Mouse (Mus musculus): Measurements from ENCODE around the gene Samd4. TPM values are rescaled to one million over a fixed set of nuclear protein-coding genes. Genes with fewer than 3 reads are reported as not detected.

The Samd4 gene
- 10 to 100 TPM; 57.1 to 57.9 TPM for total RNA-seq (2021)

DNA sequence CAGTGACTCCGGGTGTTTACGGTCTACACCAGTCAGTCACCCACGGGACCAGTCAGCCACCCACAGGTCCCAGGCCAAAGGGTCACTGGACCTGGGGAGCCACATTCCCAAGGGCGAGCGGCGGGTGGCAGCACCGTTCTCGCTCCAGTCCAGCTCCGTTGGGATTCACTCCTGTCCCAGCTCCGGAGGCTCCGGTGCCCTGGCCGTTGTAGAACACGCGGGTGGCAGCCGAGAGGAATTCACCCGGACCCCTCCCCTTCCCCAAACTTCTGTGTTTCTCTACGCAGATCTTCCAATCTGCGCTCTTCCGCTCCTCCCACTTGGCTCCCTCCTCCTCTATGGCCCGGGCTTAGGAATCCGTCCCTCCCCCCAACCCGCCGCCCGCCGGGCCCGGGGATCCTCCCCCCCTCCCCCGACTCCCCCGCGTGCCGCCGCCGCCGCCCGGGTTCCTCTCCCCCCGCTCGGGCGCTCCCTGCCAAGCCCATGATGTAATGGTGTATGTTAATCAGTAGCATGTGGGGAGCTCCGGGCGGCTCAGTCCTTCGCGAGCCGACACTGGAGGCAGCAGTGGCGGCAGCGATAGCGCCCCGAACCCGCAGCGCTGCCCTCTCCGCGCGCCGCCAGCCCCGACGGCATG is at the start of gene Samd4:
Samd4 (plus strand) TSS at position 424 of the 637 bp plus-strand sequence.
- peak; percentile 82 for DNase-seq (ENCODE audit: low spot score)

DNA sequence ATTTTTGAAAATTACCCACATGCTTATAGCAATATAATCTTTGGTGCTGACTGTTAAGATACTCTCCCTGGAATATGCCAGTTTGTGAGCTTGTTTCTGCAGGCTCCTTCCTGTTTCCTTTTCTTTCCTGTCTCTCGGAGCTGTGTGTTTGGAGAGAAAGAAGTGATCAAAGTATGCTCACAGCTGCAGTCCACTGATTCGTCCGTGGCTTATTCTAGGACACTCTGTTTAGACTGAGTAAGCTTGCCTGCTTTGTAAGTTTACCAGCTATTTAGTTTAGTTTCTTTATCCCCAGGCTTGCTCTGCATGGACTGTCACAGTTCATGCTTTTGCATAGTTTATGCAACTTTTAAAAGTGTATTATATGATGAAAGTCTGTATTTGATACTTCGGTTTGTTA is 43.3 kb upstream of the Samd4 start:
- intact Hi-C loops (cut with DNase I), result no loop called here
- DNase-seq (ENCODE audit: low spot score), result no peak

More for the DNA sequence above, at the start of gene Samd4:
- intact Hi-C loops (cut with DNase I), result loop anchor here (2.0 to 10.0 kb wide), 6 partner anchors 60 to 512 kb away; partner anchors contain the start of genes Gch1 and Gmfb

- DNase-seq (ENCODE audit: low spot score), result no peak
- intact Hi-C loops (cut with DNase I), result no loop called here
Observed at GRCm38 (mm10) chr14:46845706-46846105, 36.9 kb upstream of the Samd4 start.

- intact Hi-C loops (cut with DNase I), result no loop called here
- DNase-seq (ENCODE audit: low spot score), result no peak
Observed at GRCm38 (mm10) chr14:46848063-46848590, 34.5 kb upstream of the Samd4 start.

DNA sequence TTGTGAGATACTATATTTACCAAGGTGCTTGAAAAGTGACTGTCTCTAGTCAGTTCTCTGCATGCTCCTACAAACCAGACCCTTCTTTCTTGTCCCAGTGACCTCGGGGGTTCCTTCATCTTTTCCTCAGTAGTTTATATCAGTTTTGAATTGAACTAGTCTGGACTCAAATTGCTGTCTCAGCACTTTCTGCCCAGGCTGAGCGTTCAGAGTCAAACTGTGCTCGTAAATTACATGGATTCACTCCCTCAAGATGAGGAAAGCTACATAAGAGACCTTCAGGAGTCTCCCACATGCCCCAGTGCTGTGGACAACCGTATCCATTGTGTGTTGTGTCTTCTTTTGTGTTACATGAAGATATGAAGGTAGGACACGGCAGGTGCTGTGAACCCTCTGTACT is 33.9 kb upstream of the Samd4 start:
- intact Hi-C loops (cut with DNase I), result no loop called here
- DNase-seq (ENCODE audit: low spot score), result no peak

GRCm38 (mm10) chr14:46849769-46850168 is 32.9 kb upstream of the Samd4 start:
- DNase-seq (ENCODE audit: low spot score), result no peak
- intact Hi-C loops (cut with DNase I), result no loop called here

DNA sequence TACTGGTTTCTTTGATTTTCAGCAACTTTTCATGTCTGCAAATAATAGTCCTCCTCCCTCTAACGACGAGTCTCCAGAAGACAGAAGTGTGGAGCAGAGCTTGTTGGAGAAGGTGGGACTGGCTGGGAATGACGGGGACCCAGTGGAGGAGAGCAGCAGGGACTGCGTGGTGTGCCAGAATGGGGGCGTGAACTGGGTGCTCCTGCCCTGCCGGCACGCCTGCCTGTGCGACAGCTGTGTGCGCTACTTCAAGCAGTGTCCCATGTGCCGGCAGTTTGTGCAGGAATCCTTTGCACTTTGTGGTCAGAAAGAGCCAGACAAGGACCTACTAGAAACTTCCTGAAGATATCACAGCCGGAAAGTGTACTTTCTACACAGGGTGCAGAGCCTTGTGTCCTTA is 29.0 kb upstream of the Samd4 start:
- intact Hi-C loops (cut with DNase I), result no loop called here
- DNase-seq (ENCODE audit: low spot score), result no peak

- intact Hi-C loops (cut with DNase I), result no loop called here
- no peak for DNase-seq (ENCODE audit: low spot score)
Observed at GRCm38 (mm10) chr14:46862922-46863321, 19.7 kb upstream of the Samd4 start.

DNA sequence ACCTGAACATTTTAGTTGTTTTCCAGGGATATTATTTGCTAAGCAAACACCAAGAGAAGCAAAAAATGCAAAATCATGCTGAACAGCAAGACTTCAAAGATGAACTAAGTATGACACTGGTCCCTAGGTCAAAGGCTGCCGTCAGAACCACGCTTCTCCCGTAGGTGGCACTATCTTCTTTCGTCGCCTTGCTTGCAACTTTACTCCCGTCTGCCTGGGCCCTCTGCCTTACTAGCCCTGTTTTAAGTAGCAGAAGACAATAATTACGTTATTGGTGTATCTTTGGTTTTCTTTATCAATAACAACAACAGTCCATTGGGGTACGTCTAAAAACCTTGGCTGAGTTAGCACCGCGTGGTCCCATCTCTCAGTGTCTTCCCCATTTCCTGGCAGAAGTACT is 1.7 kb upstream of the Samd4 start:
- intact Hi-C loops (cut with DNase I), result loop anchor here (1.0 to 10.0 kb wide), 6 partner anchors 46 to 514 kb away; partner anchors contain the start of gene Gch1

DNA sequence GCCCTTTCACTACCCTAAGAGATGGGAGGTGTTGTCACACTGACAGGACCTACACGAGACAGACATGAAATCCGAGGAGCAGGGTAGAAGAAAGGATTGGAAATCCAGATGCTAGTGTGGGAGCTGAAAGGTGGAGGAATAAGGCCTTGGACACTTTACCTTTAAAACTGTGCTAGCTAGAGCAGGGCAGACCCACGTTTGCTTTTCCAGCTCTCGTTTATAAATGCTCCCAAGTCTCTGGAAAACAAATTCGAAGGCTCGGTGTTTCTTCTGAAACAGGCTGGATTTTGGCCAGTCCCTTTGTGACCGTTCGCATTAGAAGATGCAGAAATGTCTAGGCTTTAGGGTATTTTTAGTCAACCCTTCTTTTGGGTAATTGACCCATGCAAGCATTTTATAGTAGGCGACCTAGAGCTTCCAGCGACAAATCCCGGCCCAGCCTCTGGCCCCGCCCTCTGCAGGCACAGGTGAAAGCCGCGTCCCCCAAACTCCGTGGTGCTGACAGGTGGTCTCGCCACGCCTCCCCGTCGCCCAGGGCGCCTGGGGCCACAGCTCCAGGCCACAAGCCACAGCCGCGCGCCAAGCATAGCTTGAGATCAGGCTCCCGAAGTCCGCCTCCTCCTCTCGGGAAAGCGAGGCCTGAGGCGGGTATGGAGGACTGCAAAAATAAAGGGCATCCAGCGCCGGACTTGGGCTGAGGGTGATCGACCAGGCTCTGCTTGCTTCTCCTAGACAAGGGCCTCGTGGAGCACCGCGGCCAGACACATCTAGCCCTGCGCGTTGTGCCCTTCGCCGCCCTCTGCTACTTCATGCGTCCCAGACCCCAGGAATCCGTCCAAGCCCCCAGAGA is 848 bp upstream of the Samd4 start:
- intact Hi-C loops (cut with DNase I), result loop anchor here (1.0 to 10.0 kb wide), 8 partner anchors 47 to 513 kb away; partner anchors contain the start of genes Gch1 and Gmfb
- DNase-seq (ENCODE audit: low spot score), result peak; percentile 36

More for the DNA sequence above, 1.7 kb upstream of the Samd4 start:
- DNase-seq (ENCODE audit: low spot score), result no peak

GRCm38 (mm10) chr14:46883068-46883870 is 615 bp downstream of the Samd4 start:
- intact Hi-C loops (cut with DNase I), result loop anchor here (2.0 to 10.0 kb wide), 6 partner anchors 60 to 512 kb away; partner anchors contain the start of genes Gch1 and Gmfb
- DNase-seq (ENCODE audit: low spot score), result peak; percentile 37

DNA sequence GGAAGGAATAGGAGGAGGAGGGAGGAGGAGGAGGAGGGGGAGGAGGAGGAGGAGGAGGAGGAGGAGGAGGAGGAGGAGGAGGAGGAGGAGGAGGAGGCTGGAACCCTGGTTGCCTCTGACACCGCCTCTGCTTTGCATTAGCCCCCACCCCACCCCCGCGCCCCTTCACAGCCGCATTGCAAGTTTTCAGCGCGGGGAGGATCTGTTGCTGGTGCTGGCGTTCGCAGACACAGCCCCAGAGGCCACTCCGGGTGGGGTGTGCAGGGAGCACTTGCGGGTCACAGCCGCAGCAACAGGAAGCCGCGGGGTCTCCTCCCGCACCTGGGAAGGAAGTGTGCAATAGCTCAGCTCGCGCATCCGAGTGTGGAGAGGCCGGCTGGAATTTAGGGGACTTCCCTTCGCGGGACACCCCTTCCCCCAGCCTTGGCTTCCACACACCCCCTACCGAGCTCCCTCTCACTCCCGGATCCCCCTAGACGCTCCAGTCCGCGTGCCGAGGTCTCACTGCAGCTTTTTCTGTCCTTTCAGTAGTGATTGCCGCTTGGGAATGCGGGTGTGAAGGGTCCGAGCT is 1.3 kb downstream of the Samd4 start:
- intact Hi-C loops (cut with DNase I), result loop anchor here (2.0 to 10.0 kb wide), 6 partner anchors 61 to 511 kb away; partner anchors contain the start of genes Gch1 and Gmfb

DNA sequence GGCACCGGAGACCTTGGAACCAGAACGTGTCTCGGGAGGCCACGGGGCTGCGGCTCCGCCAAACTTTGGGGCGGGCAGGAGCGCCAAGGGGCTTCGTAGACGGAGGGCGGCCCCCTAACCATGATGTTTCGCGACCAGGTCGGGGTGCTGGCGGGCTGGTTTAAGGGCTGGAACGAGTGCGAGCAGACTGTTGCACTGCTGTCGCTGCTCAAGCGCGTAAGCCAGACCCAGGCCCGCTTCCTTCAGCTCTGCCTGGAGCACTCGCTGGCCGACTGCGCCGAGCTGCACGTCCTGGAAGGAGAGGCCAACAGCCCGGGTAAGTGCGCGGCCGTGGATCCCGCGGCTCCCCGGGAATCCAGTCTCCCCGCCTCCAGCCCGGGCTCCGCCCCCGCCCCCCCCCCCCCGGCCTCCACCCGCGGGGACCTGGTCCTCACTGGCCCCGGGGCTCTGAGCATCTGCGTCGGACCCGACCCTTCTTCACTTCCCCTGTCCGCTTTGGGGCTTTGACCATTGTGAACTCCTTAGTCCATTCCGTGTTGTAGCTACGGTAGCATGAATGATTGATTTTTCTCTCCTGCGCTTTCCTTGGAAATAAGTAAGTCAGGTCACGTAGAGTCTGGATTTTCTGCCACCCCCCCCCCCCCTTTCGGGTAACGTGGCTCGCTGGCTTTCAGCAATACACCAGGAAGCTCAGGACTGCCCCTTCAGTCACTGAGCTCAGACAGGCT is 2.2 kb downstream of the Samd4 start:
- peak; percentile 17 for DNase-seq (ENCODE audit: low spot score)
- intact Hi-C loops (cut with DNase I), result loop anchor here (5.0 to 10.0 kb wide), 5 partner anchors 37 to 510 kb away; partner anchors contain the start of gene Gch1

More for the DNA sequence above, 1.3 kb downstream of the Samd4 start:
- peak; percentile 35 for DNase-seq (ENCODE audit: low spot score)

DNA sequence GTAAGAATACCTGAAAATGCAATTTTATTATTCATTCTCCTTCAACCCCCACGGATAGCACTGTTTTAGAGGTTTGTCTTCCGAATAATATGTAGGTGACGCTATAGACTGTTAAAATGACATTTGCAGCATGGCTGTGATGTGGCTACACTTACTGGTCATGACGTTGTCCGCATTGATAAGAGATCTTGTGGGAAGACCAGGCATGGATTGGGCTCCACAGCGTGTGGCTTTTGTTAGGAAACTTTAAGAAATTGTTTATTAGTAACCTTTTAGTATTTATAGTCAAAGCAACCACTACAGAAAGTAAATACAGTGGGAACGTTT is 2.7 kb downstream of the Samd4 start:
- intact Hi-C loops (cut with DNase I), result loop anchor here (5.0 to 10.0 kb wide), 2 partner anchors 37 to 509 kb away; no protein-coding TSS in a partner anchor
- no peak for DNase-seq (ENCODE audit: low spot score)

DNA sequence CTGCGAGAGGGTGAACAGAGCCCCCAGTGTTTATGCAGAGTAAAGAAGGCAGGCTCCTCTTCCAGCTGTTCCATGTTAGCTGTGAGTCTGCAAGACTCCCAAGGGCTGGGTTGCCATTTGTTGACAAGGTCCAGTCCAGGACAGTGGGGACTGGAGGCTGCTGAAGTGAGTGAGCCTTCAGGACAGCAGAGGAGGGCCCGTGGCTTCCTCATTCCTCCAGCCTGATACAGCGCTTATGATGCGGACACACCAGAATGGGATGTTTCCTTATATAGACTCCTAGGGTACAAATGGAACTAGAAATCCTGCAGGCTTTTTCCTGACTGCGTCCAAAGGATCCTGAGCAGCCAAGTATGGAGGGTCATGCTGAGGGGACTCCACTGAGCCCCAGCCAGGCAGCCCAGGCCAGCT is 3.2 kb downstream of the Samd4 start:
- intact Hi-C loops (cut with DNase I), result loop anchor here (5.0 to 10.0 kb wide), 2 partner anchors 36 to 509 kb away; no protein-coding TSS in a partner anchor
- DNase-seq (ENCODE audit: low spot score), result peak; percentile 55

DNA sequence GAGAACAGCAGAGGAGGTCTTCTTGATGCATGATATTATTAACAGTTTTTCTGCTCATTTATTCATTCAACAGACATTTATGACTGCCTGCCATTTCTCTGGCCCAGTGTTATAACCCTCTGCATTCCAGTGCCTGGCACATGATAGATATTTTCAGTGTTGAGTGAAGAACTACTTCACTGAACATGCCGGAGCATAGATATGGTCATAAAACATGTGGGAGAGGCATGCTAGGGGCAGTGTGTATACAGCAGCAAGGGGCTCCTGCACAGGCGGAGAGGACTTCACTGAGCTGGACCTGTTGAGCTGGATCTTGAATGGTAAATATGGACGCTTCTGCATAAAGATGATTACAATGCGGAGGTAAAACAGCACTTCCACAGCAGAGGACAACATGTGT is 6.4 kb downstream of the Samd4 start:
- DNase-seq (ENCODE audit: low spot score), result no peak
- intact Hi-C loops (cut with DNase I), result loop anchor here (5.0 to 10.0 kb wide), 2 partner anchors 33 to 506 kb away; no protein-coding TSS in a partner anchor

- no peak for DNase-seq (ENCODE audit: low spot score)
- intact Hi-C loops (cut with DNase I), result no loop called here
Observed at GRCm38 (mm10) chr14:46893961-46894360, 11.3 kb downstream of the Samd4 start.

DNA sequence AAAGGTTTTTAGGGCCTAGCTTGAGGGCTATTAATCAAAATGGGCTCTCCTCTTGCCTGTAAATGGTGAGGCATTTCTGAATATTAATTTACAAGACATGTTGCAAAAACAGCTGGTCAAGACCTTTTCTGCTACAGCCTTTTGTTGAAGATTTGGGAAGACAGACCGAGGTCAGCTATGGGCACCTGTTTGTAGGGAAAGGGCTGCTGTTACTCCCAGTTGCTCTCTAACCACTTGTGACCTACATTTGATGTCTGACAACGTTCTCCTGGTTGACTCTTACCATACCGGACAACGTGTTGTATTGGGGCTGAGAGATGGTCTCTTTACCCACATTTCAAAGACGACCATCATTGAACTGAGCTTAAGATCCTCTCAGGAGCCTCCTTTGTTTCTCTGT is 15.3 kb downstream of the Samd4 start:
- DNase-seq (ENCODE audit: low spot score), result no peak

DNA sequence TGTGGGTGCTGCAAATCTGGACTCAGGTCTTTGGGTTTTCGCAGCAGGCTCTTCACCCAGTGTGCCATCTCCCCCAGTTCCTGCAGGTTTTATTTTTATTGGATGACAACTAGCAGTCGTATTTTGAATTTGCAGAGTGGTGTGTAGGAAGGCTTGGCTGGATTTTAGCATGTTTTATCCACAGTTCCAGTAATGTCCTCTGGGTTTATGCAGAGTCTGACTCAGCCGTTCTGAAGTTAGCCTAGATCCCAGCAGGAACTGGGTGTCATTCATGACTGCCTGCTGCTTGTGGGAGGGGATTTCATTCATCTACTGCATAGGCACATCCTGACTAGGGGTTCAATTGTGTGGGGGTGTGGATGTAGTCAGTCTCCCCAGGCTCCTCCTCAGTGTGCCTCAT is 16.0 kb downstream of the Samd4 start:
- intact Hi-C loops (cut with DNase I), result no loop called here
- DNase-seq (ENCODE audit: low spot score), result no peak

More for the DNA sequence above, 15.3 kb downstream of the Samd4 start:
- intact Hi-C loops (cut with DNase I), result no loop called here
